Mouse (Mus musculus) kidney, adult 2 months (tissue): ENCODE results near the gene Actl10.

Experiments used
- CTCF ChIP-seq: fragments of 200-500 bp; conservative IDR thresholded peaks from 2 replicates; pipeline ENCODE4 v1.5.1; 2011; ENCODE audit warnings: low read depth, mild to moderate bottlenecking, control low read depth, low read length, moderate library complexity, mixed read lengths; ENCODE audit not compliant: insufficient read depth, insufficient read length
- POLR2A ChIP-seq: fragments of 200-500 bp; IDR thresholded peaks from one replicate; pipeline ENCODE4 v1.6.1; 2011; ENCODE audit warnings: low read depth, low read length, control low read depth

- TF ChIP-seq POLR2A, result no peak
- no peak for TF ChIP-seq CTCF
Observed at GRCm38 (mm10) chr2:154569071-154569748, 17.6 kb downstream of the Actl10 start.
